Mouse (Mus musculus) heart, adult 2 months (tissue): Measurements from ENCODE around the gene Fcgrt.

Source experiments
- CTCF ChIP-seq: fragments of 200-600 bp; IDR thresholded peaks from 2 replicates; pipeline ENCODE4 v1.8.1; 2022; ENCODE audit warnings: antibody characterized with exemption, mild to moderate bottlenecking, moderate library complexity
- EP300 ChIP-seq: fragments of 200-500 bp; IDR thresholded peaks from 2 replicates; pipeline ENCODE4 v1.6.1; 2011; ENCODE audit warnings: low read depth, low read length, control low read depth; ENCODE audit not compliant: insufficient read depth

DNA sequence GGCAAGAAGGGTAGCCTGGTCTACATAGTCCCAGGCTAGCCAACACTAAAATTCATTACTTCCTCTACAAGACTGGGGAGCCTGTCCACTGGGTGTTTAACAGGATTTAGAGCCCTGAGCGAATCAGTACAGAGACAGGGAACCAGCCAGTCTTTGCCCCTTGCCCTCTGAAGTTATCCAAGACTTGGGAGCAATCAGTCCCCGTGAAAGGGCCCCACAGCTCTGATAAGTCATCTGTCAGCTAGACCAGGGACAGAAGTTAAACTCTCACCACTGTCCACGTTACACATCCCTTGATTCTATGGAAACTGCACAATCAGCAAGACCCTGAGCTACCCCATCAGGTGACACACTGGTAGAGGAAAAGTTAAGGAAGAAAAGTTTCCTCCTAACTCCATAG lies 8.9 kb upstream of the Fcgrt start:
- no peak for TF ChIP-seq CTCF
- TF ChIP-seq EP300 = no peak
